In genomic region chr15:78541606-78542005, GRCm38 (mm10) we compare ENCODE assay signal across 7 mouse cellular contexts. TPM values are rescaled to one million over a fixed set of nuclear protein-coding genes. Genes with fewer than 3 reads are reported as not detected.
DNase-seq lines count a peak whose midpoint lies in the region; ATAC-seq and TF ChIP-seq lines count a peak whose summit lies in the region.

No protein-coding gene starts in this region.

- no peak overlapping the region for H3K4me3 ChIP-seq in kidney, adult 2 months (ENCODE audit: insufficient read depth, low read depth, low read length)
- no peak overlapping the region for H3K4me3 ChIP-seq in heart, embryonic 15.5 days
- H3K4me3 ChIP-seq in kidney, embryonic 16.5 days (ENCODE audit: low read length) = no peak overlapping the region

- H3K4me2 ChIP-seq in heart, embryonic 15.5 days = no peak overlapping the region
- no peak overlapping the region for H3K4me2 ChIP-seq in kidney, embryonic 16.5 days (replicated peaks; ENCODE audit: low read depth, low read length)

- no peak overlapping the region for H3K27ac ChIP-seq in kidney, adult 2 months (ENCODE audit: insufficient read depth, low read depth, low read length)
- peak overlapping the region; percentile 54 for H3K27ac ChIP-seq in heart, embryonic 15.5 days
- H3K27ac ChIP-seq in kidney, embryonic 16.5 days (ENCODE audit: low read length) = no peak overlapping the region

- TF ChIP-seq POLR2A in kidney, adult 2 months (IDR thresholded peaks at IDR 0.05; ENCODE audit: low read depth, low read length) = no peak

- WGBS in kidney, adult 2 months = 38% methylated on average over 3 of the region's 3 CpGs
- 20% methylated on average over 3 of the region's 3 CpGs for WGBS in heart, embryonic 15.5 days
- WGBS in kidney, embryonic 16.5 days = 43% methylated on average over 3 of the region's 3 CpGs

- no peaks in the 10 kb centered on the region for H3K27me3 ChIP-seq in kidney, adult 2 months (replicated peaks; ENCODE audit: control insufficient read depth, insufficient read depth, low read length)
- peaks cover 38% of the 10 kb centered on the region for H3K27me3 ChIP-seq in heart, embryonic 15.5 days
- H3K27me3 ChIP-seq in kidney, embryonic 16.5 days (ENCODE audit: insufficient read depth, low read length) = no peaks in the 10 kb centered on the region

- DNase-seq in kidney, adult 2 months = peak; percentile 12
- no peak for DNase-seq in kidney, postnatal 14 days
- peak; percentile 12 for DNase-seq in Muller cell, postnatal 12 days (ENCODE audit: inconsistent ontology term)
- DNase-seq in cerebellum, adult 11 months = peak; percentile 77
- no peak for DNase-seq in B cell, adult 2 months

- no peak for TF ChIP-seq CTCF in kidney, adult 2 months (conservative IDR thresholded peaks at IDR 0.05; ENCODE audit: insufficient read depth, insufficient read length, low read depth, low read length)

- H3K4me1 ChIP-seq in kidney, adult 2 months (ENCODE audit: control insufficient read depth, insufficient read depth, low read length) = 0 out of 2 replicates have a peak, but pooled peaks cover 8% of the 10 kb centered on the region
- peaks cover 25% of the 10 kb centered on the region for H3K4me1 ChIP-seq in heart, embryonic 15.5 days (replicated peaks)
- peaks cover 18% of the 10 kb centered on the region for H3K4me1 ChIP-seq in kidney, embryonic 16.5 days (ENCODE audit: insufficient read depth, low read length)

- H3K36me3 ChIP-seq in kidney, adult 2 months (ENCODE audit: control insufficient read depth, insufficient read depth, low read length) = no peaks in the 10 kb centered on the region
- no peaks in the 10 kb centered on the region for H3K36me3 ChIP-seq in heart, embryonic 15.5 days
- no peaks in the 10 kb centered on the region for H3K36me3 ChIP-seq in kidney, embryonic 16.5 days (ENCODE audit: insufficient read depth, low read length)

- peak; percentile 54 for ATAC-seq in heart, embryonic 15.5 days (replicated peaks; ENCODE audit: insufficient number of reproducible peaks, insufficient read depth, low FRiP score, low read depth)
- ATAC-seq in kidney, embryonic 16.5 days (ENCODE audit: low FRiP score, low TSS enrichment) = no peak

- H3K9me3 ChIP-seq in heart, embryonic 15.5 days (replicated peaks) = no peaks in the 10 kb centered on the region
- H3K9me3 ChIP-seq in kidney, embryonic 16.5 days (ENCODE audit: low read length) = no peaks in the 10 kb centered on the region

- H3K9ac ChIP-seq in heart, embryonic 15.5 days = no peak overlapping the region
- H3K9ac ChIP-seq in kidney, embryonic 16.5 days (replicated peaks; ENCODE audit: low read length) = no peak overlapping the region

RNA-seq across cellular contexts. Expression of gene Sstr3, which starts 2.9 kb away (rescaled TPM):
- 0.17 and 0.29 TPM in 2 replicates for polyA plus RNA-seq in kidney, adult 2 months (2012; rRNA removed)
- polyA plus RNA-seq in heart, embryonic 15.5 days (2015; fragmentation: Nextera tagmentation; extraction: Ambion mirVana) = 0.11 and 0.20 TPM in 2 replicates
- polyA plus RNA-seq in kidney, embryonic 16.5 days (2015; fragmentation: Nextera tagmentation; extraction: Ambion mirVana) = 0.36 and 0.69 TPM in 2 replicates

RNA-seq across cellular contexts. Expression of gene C1qtnf6, which starts 10.4 kb away (rescaled TPM):
- polyA plus RNA-seq in kidney, adult 2 months (2012; rRNA removed) = 14.3 and 17.0 TPM in 2 replicates
- polyA plus RNA-seq in heart, embryonic 15.5 days (2015; fragmentation: Nextera tagmentation; extraction: Ambion mirVana) = 28.9 and 37.3 TPM in 2 replicates
- polyA plus RNA-seq in kidney, embryonic 16.5 days (2015; fragmentation: Nextera tagmentation; extraction: Ambion mirVana) = 33.2 and 33.7 TPM in 2 replicates

RNA-seq across cellular contexts. Expression of gene Rac2, which starts 31.0 kb away (rescaled TPM):
- 32.3 and 117 TPM in 2 replicates for polyA plus RNA-seq in kidney, adult 2 months (2012; rRNA removed)
- polyA plus RNA-seq in heart, embryonic 15.5 days (2015; fragmentation: Nextera tagmentation; extraction: Ambion mirVana) = 9.3 and 52.8 TPM in 2 replicates
- 8.3 and 10.4 TPM in 2 replicates for polyA plus RNA-seq in kidney, embryonic 16.5 days (2015; fragmentation: Nextera tagmentation; extraction: Ambion mirVana)

RNA-seq across cellular contexts. Expression of gene Il2rb, which starts 46.5 kb away (rescaled TPM):
- 2.2 and 6.3 TPM in 2 replicates for polyA plus RNA-seq in kidney, adult 2 months (2012; rRNA removed)
- polyA plus RNA-seq in heart, embryonic 15.5 days (2015; fragmentation: Nextera tagmentation; extraction: Ambion mirVana) = 0.30 and 1.9 TPM in 2 replicates
- polyA plus RNA-seq in kidney, embryonic 16.5 days (2015; fragmentation: Nextera tagmentation; extraction: Ambion mirVana) = 0.33 and 0.54 TPM in 2 replicates

RNA-seq across cellular contexts. Expression of gene Cyth4, which starts 55.2 kb away (rescaled TPM):
- polyA plus RNA-seq in kidney, adult 2 months (2012; rRNA removed) = 10.6 and 12.1 TPM in 2 replicates
- 5.5 and 11.7 TPM in 2 replicates for polyA plus RNA-seq in heart, embryonic 15.5 days (2015; fragmentation: Nextera tagmentation; extraction: Ambion mirVana)
- 7.7 and 8.3 TPM in 2 replicates for polyA plus RNA-seq in kidney, embryonic 16.5 days (2015; fragmentation: Nextera tagmentation; extraction: Ambion mirVana)

Comparison
In these comparisons a context has a peak if more than half of its experiments do, and no peak if none do; other contexts are left out.
1. DNase-seq: peak in kidney, adult 2 months (single experiment), Muller cell, postnatal 12 days (single experiment) and cerebellum, adult 11 months (single experiment); none in kidney, postnatal 14 days (single experiment) and B cell, adult 2 months (0 of 2).